Mouse (Mus musculus): ENCODE measurements around the gene Nap1l5.

DNA sequence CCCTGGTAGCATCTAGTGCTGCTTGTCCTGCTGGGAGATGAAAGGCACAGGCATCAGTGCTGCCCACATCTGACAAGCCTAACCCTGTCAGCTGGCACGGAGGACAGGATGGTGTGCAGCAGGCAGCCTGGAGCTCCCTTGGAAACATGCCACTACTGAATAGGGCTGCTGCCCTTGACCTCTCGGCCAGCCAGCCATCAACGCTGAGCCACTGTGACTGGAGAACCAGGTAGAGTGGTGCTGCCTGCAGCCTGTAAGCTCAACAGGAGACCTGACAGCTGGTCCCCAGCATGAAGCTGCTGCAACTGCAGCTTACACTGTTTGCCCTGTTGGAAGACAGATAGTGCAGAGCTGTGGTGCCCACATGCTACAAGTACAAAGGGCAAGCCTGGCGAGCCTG is 27.3 kb downstream of the Nap1l5 start:
- TF ChIP-seq EP300 (IDR thresholded peaks at IDR 0.05) (no peak), CTCF (IDR thresholded peaks at IDR 0.05) (no peak)

All from lung, postnatal 0 days (tissue).